8 mouse cellular contexts compared by ENCODE assay signal in the genomic region with DNA sequence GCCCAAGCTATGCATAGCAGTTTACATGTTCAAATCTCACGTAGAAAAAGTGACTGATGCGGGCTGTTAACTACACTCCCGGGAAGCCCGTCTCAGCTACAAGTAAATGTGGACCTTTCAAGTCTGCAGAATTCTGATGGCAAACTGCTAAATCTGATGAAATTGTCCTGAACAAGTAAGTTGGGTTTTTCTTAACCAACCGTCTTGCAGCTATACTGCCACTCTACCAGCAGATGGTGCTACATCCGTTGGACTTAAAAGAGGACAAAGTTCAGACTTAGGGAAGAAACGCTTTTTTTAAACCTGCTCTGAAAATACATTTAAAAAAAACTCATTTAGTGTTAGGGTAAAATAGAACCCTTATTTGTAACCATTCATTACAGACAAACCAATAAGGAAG. TPM values are rescaled to one million over a fixed set of nuclear protein-coding genes. Genes with fewer than 3 reads are reported as not detected.
DNase-seq lines count a peak whose midpoint lies in the region; ATAC-seq and TF ChIP-seq lines count a peak whose summit lies in the region.

No protein-coding gene starts in this region.

- H3K4me3 ChIP-seq in G1E (ENCODE audit: low read depth, low read length) (peak overlapping the region; percentile 98), myocyte (peak overlapping the region; percentile 61)
- H3K4me3 ChIP-seq in embryonic fibroblast, embryonic 13.5 days (ENCODE audit: insufficient read depth, low read length) = peak overlapping the region; percentile 73
- peak overlapping the region; percentile 31 for H3K4me3 ChIP-seq in hindbrain, embryonic 15.5 days
- H3K4me3 ChIP-seq in liver, embryonic 11.5 days (ENCODE audit: low read depth, low read length) = peak overlapping the region; percentile 98

- TF ChIP-seq POLR2A in embryonic fibroblast, embryonic 13.5 days (IDR thresholded peaks at IDR 0.05; ENCODE audit: low read depth, low read length) = no peak
- TF ChIP-seq POLR2A in myocyte (IDR thresholded peaks at IDR 0.05; ENCODE audit: insufficient read length, low read depth) = no peak

- H3K9me3 ChIP-seq in G1E (replicated peaks) = no peaks in the 10 kb centered on the region
- no peaks in the 10 kb centered on the region for H3K9me3 ChIP-seq in hindbrain, embryonic 15.5 days
- H3K9me3 ChIP-seq in liver, embryonic 11.5 days (ENCODE audit: control insufficient read depth, low read length) = no peaks in the 10 kb centered on the region

- no peak overlapping the region for H3ac ChIP-seq in myocyte (ENCODE audit: control insufficient read depth, insufficient read length)

- ATAC-seq in G1E (ENCODE audit: extremely low read depth, insufficient number of reproducible peaks, low FRiP score, poor library complexity, severe bottlenecking) = no peak
- ATAC-seq in hindbrain, embryonic 15.5 days (ENCODE audit: low FRiP score, low read depth) = no peak
- no peak for ATAC-seq in liver, embryonic 11.5 days (replicated peaks; ENCODE audit: low FRiP score)

- H3K36me3 ChIP-seq in G1E (replicated peaks) = peaks cover 26% of the 10 kb centered on the region
- H3K36me3 ChIP-seq in hindbrain, embryonic 15.5 days = no peaks in the 10 kb centered on the region
- H3K36me3 ChIP-seq in liver, embryonic 11.5 days (ENCODE audit: control insufficient read depth, insufficient read depth, low read length) = peaks cover 3% of the 10 kb centered on the region; the same call in 1 of the 2 replicates
- no peaks in the 10 kb centered on the region for H3K36me3 ChIP-seq in myocyte (ENCODE audit: control insufficient read depth, insufficient read depth)

- H3K27me3 ChIP-seq in G1E (ENCODE audit: insufficient read depth, low read length) (no peaks in the 10 kb centered on the region), myocyte (ENCODE audit: control insufficient read depth, insufficient read depth, insufficient read length) (no peaks in the 10 kb centered on the region)
- H3K27me3 ChIP-seq in hindbrain, embryonic 15.5 days = no peaks in the 10 kb centered on the region
- no peaks in the 10 kb centered on the region for H3K27me3 ChIP-seq in liver, embryonic 11.5 days (replicated peaks; ENCODE audit: control insufficient read depth, insufficient read depth, low read length)

- H3K79me2 ChIP-seq in myocyte (ENCODE audit: control insufficient read depth, insufficient read depth) = peaks cover 19% of the 10 kb centered on the region

- 0 out of 2 replicates have a peak overlapping the region, but pooled peaks have one; percentile 21 for H3K9ac ChIP-seq in hindbrain, embryonic 15.5 days
- peak overlapping the region; percentile 57 for H3K9ac ChIP-seq in liver, embryonic 11.5 days (ENCODE audit: low read depth, low read length)

- intact Hi-C loops in gastrocnemius, postnatal 14 days (cut with DNase I; ENCODE audit: low total_unique reads) = no loop called here

- H3K4me1 ChIP-seq in G1E (ENCODE audit: insufficient read depth, low read depth, low read length) = peaks cover 29% of the 10 kb centered on the region
- H3K4me1 ChIP-seq in embryonic fibroblast, embryonic 13.5 days (ENCODE audit: control insufficient read depth, insufficient read depth, low read length) = peaks cover 10% of the 10 kb centered on the region
- peaks cover 41% of the 10 kb centered on the region for H3K4me1 ChIP-seq in hindbrain, embryonic 15.5 days (replicated peaks)
- peaks cover 22% of the 10 kb centered on the region for H3K4me1 ChIP-seq in liver, embryonic 11.5 days (replicated peaks; ENCODE audit: control insufficient read depth, insufficient read depth, low read length)

- TF ChIP-seq CTCF in G1E (IDR thresholded peaks at IDR 0.05; ENCODE audit: low read depth, low read length) = peak; percentile 72
- TF ChIP-seq CTCF in embryonic fibroblast, embryonic 13.5 days (IDR thresholded peaks at IDR 0.05; ENCODE audit: borderline replicate concordance, insufficient read depth, low read length) = no peak

- H3K27ac ChIP-seq in embryonic fibroblast, embryonic 13.5 days (ENCODE audit: insufficient read depth, low read length) = no peak overlapping the region
- no peak overlapping the region for H3K27ac ChIP-seq in hindbrain, embryonic 15.5 days (replicated peaks)
- H3K27ac ChIP-seq in liver, embryonic 11.5 days (ENCODE audit: low read depth, low read length) = no peak overlapping the region

- peak; percentile 74 for DNase-seq in A20 (ENCODE audit: low read depth, low spot score)
- no peak for DNase-seq in G1E (ENCODE audit: low spot score)
- no peak for DNase-seq in liver, embryonic 11.5 days (ENCODE audit: low spot score)
- DNase-seq in yolk sac, embryonic 10.5 days (ENCODE audit: low spot score) = peak; percentile 53
- DNase-seq in gastrocnemius, postnatal 14 days = no peak

- 27% methylated on average over 7 of the region's 7 CpGs for WGBS in hindbrain, embryonic 15.5 days
- 33% methylated on average over 7 of the region's 7 CpGs for WGBS in liver, embryonic 11.5 days

- peak overlapping the region; percentile 84 for H3K4me2 ChIP-seq in hindbrain, embryonic 15.5 days
- H3K4me2 ChIP-seq in liver, embryonic 11.5 days = peak overlapping the region; percentile 83
- H3K4me2 ChIP-seq in myocyte (ENCODE audit: low read depth) = peak overlapping the region; percentile 85

TF ChIP-seq in myocyte, 11 proteins besides CTCF, POLR2A, EP300 and RAD21:
- TF ChIP-seq SRF (IDR thresholded peaks at IDR 0.05; ENCODE audit: control insufficient read depth, insufficient read length, low read depth) (no peak), REST (IDR thresholded peaks at IDR 0.05; ENCODE audit: insufficient read depth, insufficient read length) (no peak)

RNA-seq across cellular contexts. Expression of a gene that starts 2.2 kb away (rescaled TPM):
- 63.4 and 64.9 TPM in 2 replicates for total RNA-seq in G1E (2014; fragmentation: Nextera tagmentation)
- 73.3 and 78.5 TPM in 2 replicates for total RNA-seq in G1E (2017)
- polyA plus RNA-seq in G1E (2012) = 550 and 843 TPM in 2 replicates
- polyA plus RNA-seq in embryonic fibroblast, embryonic 13.5 days (2011; ENCODE audit: insufficient read length, low read depth, missing spikeins) = 188 and 202 TPM in 2 replicates
- polyA plus RNA-seq in hindbrain, embryonic 15.5 days (2015; fragmentation: Nextera tagmentation; extraction: Ambion mirVana) = 39.6 and 41.7 TPM in 2 replicates
- polyA plus RNA-seq in liver, embryonic 11.5 days (2014; fragmentation: Nextera tagmentation; extraction: Ambion mirVana) = 18.7 and 22.8 TPM in 2 replicates
- polyA plus RNA-seq in myocyte (2012; fragmentation: generic; extraction: Trizol) = 122 TPM
- 10 to 100 TPM; 57.3 to 65.1 TPM for total RNA-seq in gastrocnemius, postnatal 14 days (2021)

RNA-seq across cellular contexts. Expression of a gene that starts 12.7 kb away (rescaled TPM):
- not detected in 2 replicates for total RNA-seq in G1E (2014; fragmentation: Nextera tagmentation)
- total RNA-seq in G1E (2017) = 0.05 and 0.06 TPM in 2 replicates
- polyA plus RNA-seq in G1E (2012) = not detected in 2 replicates
- 0.43 and 0.53 TPM in 2 replicates for polyA plus RNA-seq in embryonic fibroblast, embryonic 13.5 days (2011; ENCODE audit: insufficient read length, low read depth, missing spikeins)
- 12.6 and 14.0 TPM in 2 replicates for polyA plus RNA-seq in hindbrain, embryonic 15.5 days (2015; fragmentation: Nextera tagmentation; extraction: Ambion mirVana)
- 1.9 and 2.7 TPM in 2 replicates for polyA plus RNA-seq in liver, embryonic 11.5 days (2014; fragmentation: Nextera tagmentation; extraction: Ambion mirVana)
- polyA plus RNA-seq in myocyte (2012; fragmentation: generic; extraction: Trizol) = 0.01 TPM
- 1 to 10 TPM; 1.0 to 1.2 TPM for total RNA-seq in gastrocnemius, postnatal 14 days (2021)

RNA-seq across cellular contexts. Expression of a gene that starts 31.3 kb away (rescaled TPM):
- total RNA-seq in G1E (2014; fragmentation: Nextera tagmentation) (63.2 and 66.5 TPM in 2 replicates), G1E (2017) (46.4 and 46.7 TPM in 2 replicates)
- polyA plus RNA-seq in G1E (2012) (14.8 and 16.2 TPM in 2 replicates), myocyte (2012; fragmentation: generic; extraction: Trizol) (21.0 TPM)
- 20.0 and 27.7 TPM in 2 replicates for polyA plus RNA-seq in embryonic fibroblast, embryonic 13.5 days (2011; ENCODE audit: insufficient read length, low read depth, missing spikeins)
- 54.2 and 55.9 TPM in 2 replicates for polyA plus RNA-seq in hindbrain, embryonic 15.5 days (2015; fragmentation: Nextera tagmentation; extraction: Ambion mirVana)
- 37.9 and 38.0 TPM in 2 replicates for polyA plus RNA-seq in liver, embryonic 11.5 days (2014; fragmentation: Nextera tagmentation; extraction: Ambion mirVana)
- 10 to 100 TPM in 1 of 2 experiments, 1 to 10 TPM in 1; 9.0 to 10.2 TPM for total RNA-seq in gastrocnemius, postnatal 14 days (2021)

Comparison
In these comparisons a context has a peak if more than half of its experiments do, and no peak if none do; other contexts are left out.
1. DNase-seq: peak in A20 (single experiment) and yolk sac, embryonic 10.5 days (single experiment); none in G1E (single experiment), liver, embryonic 11.5 days (single experiment) and gastrocnemius, postnatal 14 days (single experiment).
2. H3K4me3 ChIP-seq: peak in every context shown above with its lines; median percentile 98 in G1E; 98 in liver, embryonic 11.5 days; 73 in embryonic fibroblast, embryonic 13.5 days; 61 in myocyte; 31 in hindbrain, embryonic 15.5 days.
3. Peak in every context shown above with its lines, with median percentiles within 50 percentile points of each other: H3K4me2 ChIP-seq.